Mouse (Mus musculus) mouse trophoblast stem cell (cell line): ENCODE results near the gene Cnpy1.

Experiments used
- in situ Hi-C, 2 experiments: fragments of 300-500 bp; cut with MseI, MboI; formaldehyde crosslinking; loops; 2 replicates in 1 of 2; 3 replicates in 1 of 2; pipeline ENCODE4 v1.15.1; 2025

The Cnpy1 gene

DNA sequence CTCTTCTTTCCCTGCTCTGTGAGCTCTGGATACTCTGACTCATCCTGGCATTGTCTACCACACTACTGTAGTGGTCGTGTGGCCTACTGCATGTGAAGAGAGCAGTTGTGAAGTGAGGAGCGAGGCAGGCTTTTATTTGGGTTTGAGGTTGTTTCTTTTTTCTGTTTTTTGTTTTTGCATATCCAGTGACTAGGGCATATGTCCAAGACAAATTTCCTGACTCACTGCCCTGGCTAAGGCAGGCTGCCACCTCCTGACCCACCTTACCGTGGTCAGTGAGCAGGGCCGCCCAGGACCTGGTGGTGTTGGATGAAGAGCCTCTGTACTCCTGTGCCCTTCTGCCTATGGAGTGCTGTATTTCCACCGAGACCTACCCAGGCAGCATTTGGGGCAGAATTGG is 5.8 kb downstream of the Cnpy1 start:
- in situ Hi-C loops, result no loop called here

DNA sequence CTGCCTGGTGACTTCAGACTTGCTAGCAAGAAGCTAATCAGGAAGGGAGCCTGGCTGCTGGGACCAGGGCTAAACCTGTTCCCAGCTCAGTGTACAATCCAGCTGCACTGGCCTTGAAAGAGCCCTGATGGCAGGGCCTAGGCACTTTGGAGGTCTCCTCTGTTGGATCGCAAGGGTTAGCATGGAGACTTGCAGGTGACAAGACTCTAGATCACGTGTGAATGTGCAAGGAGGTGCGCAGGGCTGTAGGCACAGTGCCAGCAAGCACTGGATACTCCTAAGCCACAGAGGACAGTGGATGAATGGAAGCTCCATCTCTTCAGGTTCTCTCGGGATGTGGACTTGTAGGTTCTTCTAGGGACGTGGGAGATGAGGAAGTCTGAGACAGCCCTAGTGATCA is 6.7 kb downstream of the Cnpy1 start:
- in situ Hi-C loops, result no loop called here

DNA sequence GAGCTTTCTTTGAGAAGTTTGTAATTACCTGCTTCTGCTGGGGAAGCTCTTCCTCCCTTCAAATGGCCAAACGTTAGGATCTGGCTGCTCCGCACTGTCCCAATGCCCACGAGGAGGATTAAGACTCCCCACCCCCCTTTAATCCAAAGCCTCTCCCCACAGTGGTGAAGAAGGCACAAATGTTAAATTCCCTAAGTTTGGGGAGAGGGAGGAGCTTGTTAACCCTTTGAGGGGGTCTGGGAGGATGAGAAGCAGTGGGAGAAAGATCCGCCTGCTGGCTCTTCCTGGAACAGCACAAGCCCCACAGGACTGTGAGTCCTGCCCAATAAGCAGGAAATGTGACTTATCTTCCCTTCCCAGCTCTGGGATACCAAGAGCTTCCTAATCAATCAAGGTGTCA is 7.5 kb downstream of the Cnpy1 start:
- in situ Hi-C loops, result no loop called here

DNA sequence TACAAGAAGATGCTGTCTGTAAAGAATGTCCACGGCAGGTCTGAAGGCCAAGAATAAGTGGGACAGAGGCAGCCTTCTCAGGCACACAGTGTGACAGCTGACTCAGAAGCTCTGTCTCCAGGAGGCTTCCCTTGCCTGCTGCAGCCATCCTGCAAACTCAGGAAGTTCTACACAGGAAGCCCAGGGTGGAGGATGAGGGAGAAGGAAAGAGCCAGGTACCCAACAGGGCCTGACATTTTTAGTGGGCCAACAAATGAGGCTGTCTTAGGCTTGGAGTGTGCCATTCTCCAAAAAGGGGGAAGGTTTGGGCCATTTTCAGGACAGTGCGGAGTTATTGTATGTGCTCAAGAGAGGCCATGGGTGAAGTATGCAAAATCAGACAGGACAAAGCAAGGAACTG is 7.9 kb downstream of the Cnpy1 start:
- in situ Hi-C loops, result no loop called here

DNA sequence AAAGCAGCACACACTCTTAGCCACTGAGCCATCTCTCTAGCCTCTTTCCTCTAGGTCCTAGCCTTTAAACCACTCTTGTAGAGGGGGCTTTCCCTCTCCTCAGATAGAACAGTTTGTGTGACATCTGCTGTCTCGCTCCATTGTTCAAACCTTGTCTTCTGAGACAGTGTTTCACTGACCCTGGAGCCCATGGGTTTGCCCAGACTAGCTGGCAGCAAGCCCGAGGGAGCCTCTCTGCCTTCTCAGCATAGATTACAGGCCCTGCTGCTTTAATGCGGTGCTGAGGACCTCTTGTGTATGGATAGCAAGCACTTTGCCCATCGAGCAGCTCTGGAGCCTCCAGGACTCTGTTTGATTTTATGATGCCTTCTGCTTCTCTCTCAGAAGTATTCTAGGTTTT is 8.6 kb downstream of the Cnpy1 start:
- in situ Hi-C loops, result no loop called here

DNA sequence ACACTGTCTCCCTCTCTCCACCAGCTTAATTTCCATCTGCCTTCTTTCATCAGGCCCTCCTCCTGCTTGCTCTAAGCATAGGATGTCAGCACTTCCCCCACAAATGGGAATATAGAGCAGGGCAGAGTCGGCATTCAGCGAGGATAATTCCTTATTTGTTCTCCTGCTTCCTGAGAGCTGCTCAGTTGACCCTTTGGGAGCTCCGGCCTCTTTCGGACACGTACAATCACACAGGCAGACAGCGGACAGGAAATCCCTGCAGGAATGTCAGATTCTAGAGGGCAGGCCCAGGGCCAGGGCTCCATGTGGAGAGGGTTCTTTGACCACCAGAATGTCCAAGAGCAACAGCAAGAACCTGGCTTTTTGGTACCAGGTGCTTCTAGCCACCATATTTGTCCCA is 9.5 kb downstream of the Cnpy1 start:
- in situ Hi-C loops, result no loop called here

DNA sequence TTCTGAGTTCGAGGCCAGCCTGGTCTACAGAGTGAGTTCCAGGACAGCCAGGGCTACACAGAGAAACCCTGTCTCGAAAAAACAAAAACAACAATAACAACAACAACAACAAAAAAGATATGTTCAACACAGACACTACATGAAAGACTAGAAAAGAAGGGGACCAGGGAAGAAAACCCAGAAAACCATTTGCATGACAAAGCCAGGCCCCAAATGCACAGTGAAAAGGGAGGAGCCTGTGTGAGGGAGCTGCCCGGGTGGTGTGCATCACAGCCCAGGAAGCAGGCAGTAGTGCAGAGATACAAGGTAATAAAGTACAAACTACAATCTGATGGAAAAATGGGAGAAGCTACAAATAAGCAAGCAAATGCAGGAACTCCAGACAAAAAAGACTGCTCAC is 13.5 kb downstream of the Cnpy1 start:
- in situ Hi-C loops, result no loop called here

DNA sequence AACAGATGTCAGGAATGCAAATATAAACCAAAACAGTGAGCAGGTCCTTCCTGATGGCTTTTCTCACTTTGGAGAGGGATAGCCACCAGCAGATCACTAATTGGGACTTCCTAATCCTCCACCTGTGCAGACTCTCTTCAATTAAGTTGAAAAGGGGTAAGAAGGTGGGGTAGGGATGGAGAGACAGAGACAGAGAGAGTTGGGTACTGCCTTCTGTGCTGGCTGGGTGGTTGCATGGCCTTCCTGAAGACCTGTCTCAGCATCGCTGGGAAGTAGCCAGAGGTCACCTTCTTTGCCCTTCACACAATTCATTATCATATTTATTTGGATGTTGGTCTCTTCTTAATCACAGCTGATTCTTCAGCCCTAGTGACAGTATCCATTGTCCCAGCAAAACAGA is 26.0 kb downstream of the Cnpy1 start:
- in situ Hi-C loops, result no loop called here

DNA sequence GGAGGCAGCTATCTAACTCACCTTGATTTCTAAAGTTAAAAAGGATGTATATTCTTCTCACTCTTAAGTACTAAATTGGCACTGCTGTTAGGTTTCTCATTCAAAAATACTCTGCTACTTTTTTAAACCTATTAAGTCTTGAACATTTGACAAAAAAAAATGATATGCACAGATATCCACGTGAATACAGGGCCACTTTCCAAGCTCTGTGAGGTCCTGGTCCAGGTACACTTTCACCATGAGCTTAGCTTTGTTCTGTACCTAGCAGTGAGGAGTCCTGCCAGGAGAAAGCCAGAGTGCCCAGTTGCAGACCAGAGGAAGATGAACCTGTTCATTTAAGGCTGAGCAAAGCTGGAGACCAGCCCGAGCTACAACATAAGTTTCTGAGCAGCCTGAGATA is 32.2 kb downstream of the Cnpy1 start:
- in situ Hi-C loops, result no loop called here

DNA sequence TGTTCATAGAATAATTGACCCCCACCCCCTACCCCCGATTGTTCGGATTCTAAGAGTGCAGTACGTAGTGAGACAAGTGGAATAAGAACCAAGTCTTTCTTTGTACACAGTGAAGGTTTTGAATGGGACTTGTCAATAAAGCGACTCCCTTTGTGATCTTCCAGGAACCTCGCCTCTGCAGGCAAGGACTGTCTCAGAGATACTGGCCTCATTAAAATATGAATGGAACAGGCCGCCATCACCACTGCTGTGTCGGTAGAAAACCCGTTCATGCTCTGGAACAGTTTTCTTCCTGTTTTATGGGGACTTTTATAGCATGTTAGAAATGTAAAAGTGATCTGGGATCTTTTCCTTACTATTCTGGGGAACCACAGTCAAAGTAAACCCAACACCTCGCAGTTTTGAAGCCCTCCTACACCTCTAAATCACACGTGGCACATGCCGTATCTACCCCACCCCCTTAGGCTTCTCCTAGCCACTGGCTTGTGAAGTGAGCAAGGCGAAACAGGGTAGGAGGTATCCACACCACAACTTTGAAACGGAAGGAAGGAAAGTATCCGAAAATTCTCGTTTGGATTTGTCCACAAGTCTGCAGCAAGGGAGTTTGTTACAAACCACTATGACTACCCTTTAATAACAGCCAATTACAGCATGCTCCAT is 33.8 kb downstream of the Cnpy1 start:
- in situ Hi-C loops, result no loop called here

DNA sequence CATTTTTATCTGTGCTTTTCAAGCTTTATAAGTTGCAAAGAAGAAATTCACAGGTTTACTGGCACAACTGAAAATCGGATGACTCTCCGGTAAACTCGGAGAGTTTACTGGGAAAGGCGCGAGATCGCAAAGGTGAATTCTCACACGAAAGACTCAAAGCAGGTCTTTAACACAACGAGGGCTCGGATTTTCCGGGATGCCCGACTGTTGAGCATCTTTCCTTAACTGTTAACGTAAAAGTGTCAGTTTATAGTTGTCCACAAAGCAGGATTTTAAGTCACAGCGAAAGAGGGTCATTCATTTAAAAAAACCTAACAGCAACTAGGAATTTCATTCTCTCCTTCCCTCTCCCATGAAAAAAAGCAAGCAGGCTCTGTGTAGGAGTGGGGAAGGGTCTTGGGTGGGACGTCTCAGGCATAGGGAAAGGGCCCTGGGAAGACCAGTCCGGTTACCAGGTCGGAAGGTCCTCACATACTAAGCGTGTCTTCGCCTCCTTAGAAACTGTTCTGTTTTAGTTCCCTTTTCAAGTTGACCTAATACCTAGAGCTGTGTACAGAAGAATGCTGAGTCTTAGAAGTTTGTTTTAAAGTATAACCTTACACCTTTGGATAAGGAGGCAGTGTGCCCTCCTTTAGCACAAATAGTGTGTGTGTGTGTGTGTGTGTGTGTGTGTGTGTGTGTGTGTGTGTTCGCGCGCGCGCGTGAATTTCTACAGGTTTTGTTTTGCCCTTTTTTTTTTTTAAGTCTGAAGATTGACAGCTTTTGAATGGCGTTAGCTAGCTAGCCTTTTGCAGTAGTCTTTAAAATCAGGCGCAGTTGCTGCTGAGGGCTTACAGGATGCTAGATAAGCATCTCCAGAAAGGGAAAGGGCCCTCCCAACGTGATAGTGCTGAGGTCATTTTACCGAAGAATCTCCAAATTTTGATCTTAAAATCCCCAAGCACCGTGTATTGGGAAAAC is 34.7 kb downstream of the Cnpy1 start:
- in situ Hi-C loops, result no loop called here

DNA sequence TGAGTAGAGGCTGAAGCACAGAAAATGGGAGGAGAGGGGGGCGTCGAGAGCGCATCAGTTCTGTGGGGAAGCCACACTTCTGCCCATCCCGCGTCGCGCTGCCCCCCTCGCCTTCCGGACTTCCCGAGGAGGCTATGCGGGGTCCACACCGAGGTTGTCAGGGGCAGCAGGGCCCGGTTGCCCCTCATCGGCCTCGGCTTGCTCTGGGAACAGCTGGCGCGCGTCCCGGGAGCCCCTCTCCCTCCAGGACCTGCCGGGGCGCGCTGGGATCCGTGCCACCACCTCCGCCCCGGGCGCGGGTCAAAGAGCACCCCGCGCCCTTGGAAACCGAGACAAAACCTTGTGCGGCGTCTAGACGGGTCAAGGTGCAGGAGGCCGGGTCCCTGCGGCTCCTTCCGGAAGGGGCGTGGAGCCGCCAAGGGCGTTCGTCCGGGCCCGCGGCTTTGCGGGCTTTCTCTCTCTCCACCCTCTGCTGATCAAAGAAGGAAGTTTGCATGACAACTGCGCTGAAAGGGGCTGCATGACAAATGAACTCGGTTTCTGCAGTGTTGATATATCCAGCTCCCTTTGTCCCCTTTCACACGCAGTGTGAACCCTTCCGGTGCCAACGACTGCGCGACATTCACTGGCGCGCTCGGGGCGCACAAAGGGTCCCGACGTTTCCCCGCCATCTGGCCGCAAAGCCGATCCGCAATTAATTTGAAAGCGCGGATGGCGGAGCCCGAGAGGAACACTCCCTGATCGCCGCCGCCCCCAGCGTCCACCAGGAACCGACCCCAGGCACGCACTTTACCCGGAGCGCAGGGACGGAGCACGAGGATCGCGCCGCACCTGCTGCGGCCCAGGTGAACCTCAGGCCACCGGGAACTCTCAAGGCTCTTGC is 35.8 kb downstream of the Cnpy1 start:
- in situ Hi-C loops, result no loop called here

DNA sequence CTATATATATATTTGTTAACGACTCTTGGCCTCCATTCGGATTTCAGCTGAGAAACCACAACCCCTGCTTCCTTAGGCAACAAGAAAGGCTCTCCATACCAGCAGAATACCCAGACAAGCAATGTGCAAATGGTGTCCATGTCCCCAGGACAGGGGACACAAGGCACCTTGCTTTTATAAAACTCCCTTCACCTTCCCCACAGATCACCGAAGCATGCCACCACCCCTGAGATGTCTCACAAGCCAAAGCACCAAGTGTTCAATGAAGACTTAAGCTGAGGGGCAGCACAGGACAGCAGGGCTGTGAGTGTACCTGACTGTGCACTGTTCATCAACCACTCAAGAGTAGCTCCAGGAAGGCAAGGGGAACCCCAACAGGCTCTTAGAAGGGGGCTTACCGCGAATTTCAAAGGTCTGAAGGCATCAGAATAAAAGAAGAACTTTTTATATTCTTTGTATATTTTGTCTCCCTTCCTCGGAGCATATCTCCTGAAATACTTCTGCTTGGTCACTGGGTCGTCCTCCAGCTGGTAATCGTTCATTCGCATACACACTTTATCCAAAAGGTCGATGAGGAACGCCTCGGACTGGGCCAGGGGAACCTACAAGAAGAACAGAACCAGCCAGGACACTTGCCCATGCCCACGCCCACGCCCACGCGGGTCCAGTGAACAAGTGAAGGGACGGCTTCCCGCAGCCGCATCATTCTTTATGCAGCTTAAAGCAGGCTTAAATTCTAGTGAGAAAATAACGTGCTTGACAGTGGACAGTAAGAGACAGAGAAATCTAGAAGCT is 36.7 kb downstream of the Cnpy1 start:
- in situ Hi-C loops, result no loop called here

DNA sequence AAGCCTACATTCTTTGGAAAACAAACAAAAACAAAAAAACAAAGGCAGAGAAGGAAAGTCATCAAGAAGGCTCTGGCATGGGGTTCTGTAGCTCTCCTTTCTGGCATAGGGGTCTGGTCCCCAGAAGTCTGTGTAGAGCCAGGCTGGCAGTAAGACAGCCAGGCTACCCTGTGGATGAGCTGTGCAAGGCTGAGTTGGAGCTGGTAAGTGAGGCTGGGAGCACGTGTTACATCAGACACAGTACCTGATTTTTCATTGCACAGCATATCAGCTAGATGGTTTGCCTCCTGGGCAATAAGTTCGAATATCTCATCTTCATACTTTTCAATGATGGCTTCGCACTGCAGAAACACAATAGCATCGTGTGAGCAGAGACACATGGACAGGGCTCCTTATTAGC is 38.6 kb downstream of the Cnpy1 start:
- in situ Hi-C loops, result no loop called here

DNA sequence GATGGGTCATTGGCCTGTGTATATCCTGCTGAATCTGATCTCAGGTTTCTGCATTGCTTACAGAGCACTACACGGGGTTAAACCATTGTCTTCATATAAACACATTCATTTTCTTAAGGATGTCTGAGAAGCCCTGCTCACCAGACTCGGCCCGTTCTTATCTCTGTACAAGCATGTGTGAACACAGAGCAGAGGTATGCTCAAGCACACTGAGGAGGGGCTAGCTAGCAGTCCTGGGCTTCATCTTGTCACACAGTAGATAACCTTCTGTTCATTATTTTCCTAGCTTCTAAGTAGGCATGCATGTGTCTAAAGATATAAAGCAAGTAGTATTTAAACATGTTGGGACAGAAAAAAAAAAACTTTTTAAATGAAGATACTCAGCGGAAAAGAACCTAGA is 39.2 kb downstream of the Cnpy1 start:
- in situ Hi-C loops, result no loop called here

DNA sequence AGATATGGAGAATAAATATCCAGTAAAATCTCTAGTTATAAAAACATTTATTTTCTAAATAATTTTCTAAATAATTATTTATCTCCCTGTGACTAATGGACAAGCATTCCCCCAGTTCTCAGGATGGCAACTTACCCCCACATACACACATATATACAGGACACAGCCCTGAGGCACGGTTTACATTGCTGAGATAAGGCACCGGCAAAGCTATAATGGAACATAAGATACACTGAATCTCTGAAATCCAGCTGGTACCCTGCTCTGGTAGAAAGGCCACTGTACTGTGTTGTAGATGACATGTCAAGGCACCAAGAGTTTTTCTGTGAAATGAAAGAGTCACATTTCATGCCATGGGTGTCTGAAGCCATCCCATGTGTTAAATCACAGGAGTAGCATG is 40.9 kb downstream of the Cnpy1 start:
- in situ Hi-C loops, result no loop called here

DNA sequence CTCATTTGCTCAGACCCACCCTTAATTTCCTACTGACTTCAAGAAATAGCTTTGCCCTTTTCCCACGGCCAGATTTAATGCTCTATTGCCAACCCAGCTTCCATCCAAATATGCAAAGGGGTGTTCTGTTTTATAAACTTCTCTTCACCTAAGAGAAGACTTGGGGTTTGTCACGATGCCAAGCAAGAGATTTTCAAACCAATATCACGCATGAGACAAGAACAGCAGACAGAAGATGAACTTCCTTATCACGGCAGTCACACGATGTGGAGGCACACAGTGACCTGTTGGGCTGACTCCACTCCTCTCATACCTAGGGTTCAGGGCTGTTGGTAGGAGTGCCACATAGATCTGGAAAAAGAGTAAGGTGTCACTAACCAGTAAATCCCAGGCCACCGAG is 42.5 kb downstream of the Cnpy1 start:
- in situ Hi-C loops, result no loop called here

DNA sequence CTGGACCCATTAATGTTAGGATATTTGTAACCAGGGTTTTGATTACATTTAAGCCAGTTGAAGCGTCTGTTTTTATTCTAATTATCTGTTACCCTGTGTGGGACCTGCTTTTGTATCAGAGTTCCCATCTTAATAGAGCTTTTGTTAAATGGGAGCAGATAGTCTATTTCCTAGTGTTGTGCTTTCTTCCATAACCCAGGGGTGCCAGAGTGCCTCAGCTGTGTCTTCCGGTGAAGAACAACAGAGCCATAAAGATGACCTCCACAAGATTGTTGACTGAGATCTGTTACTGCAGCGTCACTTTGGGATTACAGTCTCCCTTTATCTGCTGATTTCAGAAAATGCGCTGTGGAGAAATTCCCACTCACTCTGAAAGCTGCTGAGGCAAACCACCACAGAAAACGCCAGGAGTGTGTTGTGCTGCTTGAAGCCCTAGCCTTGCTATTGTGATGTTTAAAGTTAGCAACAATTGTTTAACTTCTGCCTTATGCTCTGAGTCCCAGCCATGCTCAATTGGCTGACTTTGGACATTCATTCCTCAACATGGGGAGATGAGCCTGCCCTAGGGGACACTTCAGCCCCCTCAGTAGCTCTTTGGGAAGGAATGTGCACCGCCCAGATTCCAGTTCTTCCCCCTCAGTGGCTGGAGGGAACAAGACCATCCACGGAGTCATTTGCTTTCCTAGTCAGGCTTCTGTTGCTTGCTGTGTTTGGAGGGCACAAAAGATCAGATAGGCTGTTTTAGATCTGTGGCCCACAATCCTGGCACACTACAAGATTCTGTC is 46.3 kb downstream of the Cnpy1 start:
- in situ Hi-C loops, result no loop called here

DNA sequence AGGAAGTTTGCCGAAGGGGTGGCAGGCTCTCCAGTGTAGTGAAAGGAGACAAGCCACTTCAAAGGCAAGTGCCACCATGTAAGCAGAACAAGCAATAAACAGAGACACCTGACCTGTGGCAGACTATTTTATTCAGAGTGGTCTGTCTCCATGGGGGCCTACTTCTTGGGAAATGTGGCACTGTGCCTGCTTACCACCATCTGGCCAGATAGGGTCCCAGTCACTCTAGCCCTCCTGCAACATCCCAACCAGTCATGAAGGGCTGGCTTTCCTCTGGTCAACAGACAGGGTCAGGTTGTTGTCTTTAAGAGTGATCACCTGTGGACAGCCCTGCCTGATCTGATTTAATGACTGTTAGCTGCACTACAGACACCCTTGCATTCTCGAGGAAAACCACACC is 50.1 kb downstream of the Cnpy1 start:
- in situ Hi-C loops, result no loop called here

DNA sequence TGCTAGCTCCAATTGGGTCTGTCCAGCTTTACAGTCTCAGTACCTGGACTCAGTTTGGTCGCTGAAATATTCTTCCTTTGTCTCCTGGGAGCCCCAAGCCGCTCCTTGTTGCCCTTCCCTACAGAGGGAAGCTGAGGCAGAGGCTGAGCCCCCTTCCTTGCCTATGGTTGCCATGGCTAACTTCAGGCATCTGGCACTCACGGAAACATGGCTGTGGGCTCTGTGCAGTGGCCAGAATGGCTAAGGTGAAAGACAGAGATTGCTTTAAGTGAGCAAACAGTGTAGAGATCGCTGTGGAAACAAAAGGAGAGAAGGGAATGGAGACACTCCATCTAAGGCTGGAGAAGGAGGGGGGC is 53.5 kb downstream of the Cnpy1 start:
- in situ Hi-C loops, result no loop called here
